Mouse (Mus musculus) CD4-positive, CD25-positive, alpha-beta regulatory T cell, adult 9 weeks (primary cell): ENCODE results near the gene Esp4. TPM values are rescaled to one million over a fixed set of nuclear protein-coding genes. Genes with fewer than 3 reads are reported as not detected.

Experiments
- polyA plus RNA-seq: library from polyadenylated mRNA; unstranded; fragments of 100-300 nt; shearing (Covaris generic); gene quantifications from one replicate; pipeline ENCODE4 v1.2.1, GENCODE M21; 2017

Esp4 gene
- not detected for polyA plus RNA-seq

DNA sequence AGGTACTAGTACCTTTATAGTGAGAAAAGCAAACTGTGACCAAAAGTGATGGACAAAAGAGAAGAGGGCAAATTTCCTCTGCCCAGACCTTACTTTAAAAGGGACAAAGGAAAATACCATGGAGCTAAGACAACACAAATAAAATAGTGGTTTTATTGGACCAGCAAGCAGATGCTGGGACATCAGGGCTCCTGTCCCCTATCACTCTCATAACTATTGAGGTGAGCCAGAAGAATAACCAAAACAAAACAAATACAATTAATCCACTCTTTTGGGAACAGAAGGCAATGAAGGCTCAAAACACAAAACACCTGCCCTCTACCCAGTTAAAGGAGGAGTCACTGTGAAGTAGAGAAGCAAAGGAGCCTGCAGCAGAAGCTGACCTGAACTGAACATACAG lies at the start of gene Esp4:
Gene Esp4, plus strand, starts transcription at position 301 of the 400 bp plus-strand sequence.

DNA sequence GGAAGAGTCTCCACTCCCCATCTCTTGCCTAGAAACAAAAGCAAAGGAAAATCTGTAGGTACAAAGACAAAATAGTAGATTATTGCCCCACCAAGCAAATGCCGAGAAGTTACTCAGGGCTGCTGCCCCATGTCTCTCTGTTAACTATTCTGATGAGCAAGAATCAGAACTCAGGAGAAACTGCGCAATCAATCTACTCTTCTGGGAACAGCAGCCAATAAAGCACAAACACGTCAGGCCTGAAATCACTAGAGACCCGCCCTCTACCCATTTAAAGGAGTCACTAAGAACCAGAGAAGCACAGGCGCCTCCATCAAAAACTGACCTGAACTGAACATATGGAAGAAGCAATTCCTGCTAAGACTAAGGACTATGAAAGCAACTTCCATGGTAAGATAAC lies 37.2 kb upstream of the Esp4 start, which contains the start of gene Esp6:
Gene Esp6, plus strand, starts transcription at position 301 of the 400 bp plus-strand sequence.

DNA sequence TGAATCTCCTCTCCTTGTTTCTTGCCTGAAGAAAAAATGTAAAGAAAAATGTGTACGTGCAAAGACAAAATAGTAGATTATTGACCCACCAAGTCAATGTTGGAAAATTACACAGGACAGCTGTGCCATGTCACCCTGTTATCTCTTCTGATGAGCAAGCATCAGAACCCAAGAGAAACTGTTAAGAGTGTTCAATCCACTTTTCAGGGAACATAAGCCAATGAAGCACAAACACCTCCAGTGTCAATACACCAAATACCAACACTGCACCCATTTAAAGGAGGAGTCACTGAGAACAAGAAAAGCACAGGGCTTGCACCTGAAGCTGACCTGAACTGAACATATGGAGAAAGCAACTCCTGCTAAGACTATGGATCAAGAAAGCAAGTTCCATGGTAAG lies 33.4 kb downstream of the Esp4 start, which contains the start of gene Esp3:
Gene Esp3, plus strand, starts transcription at position 301 of the 400 bp plus-strand sequence.

Other genes with a start within 250 kb of the Esp4 start
- not detected for gene Esp8, start 78.6 kb upstream of the Esp4 start, polyA plus RNA-seq
- gene Esp6, start 37.1 kb upstream of the Esp4 start, polyA plus RNA-seq = not detected
- not detected for gene Esp3, start 33.5 kb downstream of the Esp4 start, polyA plus RNA-seq
- gene Esp1, start 128.5 kb downstream of the Esp4 start, polyA plus RNA-seq = not detected
- not detected for gene Crisp2, start 208.4 kb downstream of the Esp4 start, polyA plus RNA-seq
- not detected for gene Rhag, start 212.5 kb downstream of the Esp4 start, polyA plus RNA-seq